Mouse (Mus musculus) liver, postnatal 0 days (tissue): ENCODE data around the gene Dnah2.

Source experiments
- CTCF ChIP-seq: sonication (generic); IDR thresholded peaks from 2 replicates; pipeline ENCODE4 v1.5.1; 2016; ENCODE audit warnings: antibody characterized with exemption, low read depth
- EP300 ChIP-seq: IDR thresholded peaks from 2 replicates; pipeline ENCODE4 v1.6.1; 2016; ENCODE audit warnings: antibody characterized with exemption, low read depth, mild to moderate bottlenecking

DNA sequence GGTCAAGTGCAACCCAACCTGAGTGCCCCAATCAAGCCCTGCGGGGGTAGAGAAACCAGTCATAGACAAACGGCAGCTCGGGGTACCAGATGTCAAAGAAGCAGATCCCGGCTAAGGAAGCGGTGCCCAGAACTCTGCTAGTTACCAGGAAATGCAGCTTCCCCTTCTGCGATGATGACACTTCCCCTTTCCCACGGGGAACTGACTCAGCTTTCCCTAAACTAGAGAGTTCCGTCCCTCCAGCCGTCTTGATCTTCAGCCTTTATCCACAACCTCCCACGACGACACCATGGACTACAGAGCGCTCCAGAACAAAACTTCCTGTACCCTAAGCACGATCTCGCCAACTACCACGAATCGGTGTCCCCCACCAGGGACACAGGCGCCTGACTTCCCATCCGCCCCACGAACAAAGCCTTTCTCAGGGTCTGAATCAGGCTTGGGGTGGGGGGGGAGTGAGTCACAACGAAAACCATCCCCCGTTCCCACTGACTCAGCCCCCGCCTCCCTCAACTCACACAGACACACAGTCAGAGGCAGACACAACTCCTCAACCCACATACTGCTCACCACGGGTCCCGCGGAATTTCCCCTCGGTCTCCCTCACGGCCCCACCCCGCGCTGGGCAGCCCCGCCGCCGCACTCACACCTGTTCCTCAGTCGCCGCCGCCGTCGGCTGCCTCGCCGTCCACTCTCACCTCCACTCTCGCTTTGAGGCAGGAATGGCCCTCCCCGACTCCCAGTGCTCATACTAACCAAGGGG lies 138.4 kb downstream of the Dnah2 start:
- TF ChIP-seq CTCF (no peak), EP300 (peak; percentile 49)
